Mouse (Mus musculus): ENCODE data around the gene AI597479. TPM values are rescaled to one million over a fixed set of nuclear protein-coding genes. Genes with fewer than 3 reads are reported as not detected.

AI597479 gene
- total and polyA plus RNA-seq, 3 experiments, result 3.2 to 45.8 (median 31.8) TPM

- ATAC-seq (ENCODE audit: extremely low read depth, insufficient number of reproducible peaks, low FRiP score, poor library complexity, severe bottlenecking), result no peak
- peaks cover 81% of the 10 kb centered on the region for H3K36me3 ChIP-seq (replicated peaks)
- H3K9me3 ChIP-seq (replicated peaks), result no peaks in the 10 kb centered on the region
- no peaks in the 10 kb centered on the region for H3K27me3 ChIP-seq (ENCODE audit: insufficient read depth, low read length)
- TF ChIP-seq CTCF (IDR thresholded peaks at IDR 0.05; ENCODE audit: low read depth, low read length) (no peak), GATA2 (IDR thresholded peaks at IDR 0.05; ENCODE audit: borderline replicate concordance, low read depth, low read length) (no peak), GATA1 (IDR thresholded peaks at IDR 0.05; ENCODE audit: borderline replicate concordance, low read length) (no peak), POLR2AphosphoS5 (IDR thresholded peaks at IDR 0.05; ENCODE audit: insufficient replicate concordance, low read depth, low read length) (no peak), TAL1 (conservative IDR thresholded peaks at IDR 0.05; ENCODE audit: low read depth, low read length) (no peak)
- no peak for DNase-seq (ENCODE audit: low spot score)
- H3K4me1 ChIP-seq (ENCODE audit: insufficient read depth, low read depth, low read length), result peaks cover 12% of the 10 kb centered on the region
- H3K4me3 ChIP-seq (ENCODE audit: low read depth, low read length), result no peak overlapping the region
These were observed 26.5 kb upstream of the AI597479 start for GRCm38 (mm10) chr1:43072028-43072427.

- DNase-seq (ENCODE audit: low spot score) (no peak), ATAC-seq (ENCODE audit: extremely low read depth, insufficient number of reproducible peaks, low FRiP score, poor library complexity, severe bottlenecking) (no peak)
- Histone ChIP-seq H3K36me3 (replicated peaks) (peaks cover 81% of the 10 kb centered on the region), H3K27me3 (ENCODE audit: insufficient read depth, low read length) (no peaks in the 10 kb centered on the region), H3K4me3 (ENCODE audit: low read depth, low read length) (no peak overlapping the region), H3K9me3 (replicated peaks) (no peaks in the 10 kb centered on the region), H3K4me1 (ENCODE audit: insufficient read depth, low read depth, low read length) (peaks cover 12% of the 10 kb centered on the region)
- no peak for TF ChIP-seq CTCF (IDR thresholded peaks at IDR 0.05; ENCODE audit: low read depth, low read length)
- no peak for TF ChIP-seq GATA2 (IDR thresholded peaks at IDR 0.05; ENCODE audit: borderline replicate concordance, low read depth, low read length)
- no peak for TF ChIP-seq GATA1 (IDR thresholded peaks at IDR 0.05; ENCODE audit: borderline replicate concordance, low read length)
- TF ChIP-seq TAL1 (conservative IDR thresholded peaks at IDR 0.05; ENCODE audit: low read depth, low read length), result no peak
- no peak for TF ChIP-seq POLR2AphosphoS5 (IDR thresholded peaks at IDR 0.05; ENCODE audit: insufficient replicate concordance, low read depth, low read length)
These were observed 25.9 kb upstream of the AI597479 start for GRCm38 (mm10) chr1:43072561-43072960.

GRCm38 (mm10) chr1:43074791-43075190 is 23.7 kb upstream of the AI597479 start:
- H3K9me3 ChIP-seq (replicated peaks), result no peaks in the 10 kb centered on the region
- no peak for TF ChIP-seq TAL1 (conservative IDR thresholded peaks at IDR 0.05; ENCODE audit: low read depth, low read length)
- no peak for TF ChIP-seq POLR2AphosphoS5 (IDR thresholded peaks at IDR 0.05; ENCODE audit: insufficient replicate concordance, low read depth, low read length)
- DNase-seq (ENCODE audit: low spot score) (no peak), ATAC-seq (ENCODE audit: extremely low read depth, insufficient number of reproducible peaks, low FRiP score, poor library complexity, severe bottlenecking) (no peak)
- H3K4me1 ChIP-seq (ENCODE audit: insufficient read depth, low read depth, low read length), result peaks cover 15% of the 10 kb centered on the region
- peaks cover 78% of the 10 kb centered on the region for H3K36me3 ChIP-seq (replicated peaks)
- H3K4me3 ChIP-seq (ENCODE audit: low read depth, low read length), result no peak overlapping the region
- no peaks in the 10 kb centered on the region for H3K27me3 ChIP-seq (ENCODE audit: insufficient read depth, low read length)

GRCm38 (mm10) chr1:43078124-43078523 is 20.4 kb upstream of the AI597479 start:
- no peak for ATAC-seq (ENCODE audit: extremely low read depth, insufficient number of reproducible peaks, low FRiP score, poor library complexity, severe bottlenecking)
- H3K4me1 ChIP-seq (ENCODE audit: insufficient read depth, low read depth, low read length), result peaks cover 8% of the 10 kb centered on the region

GRCm38 (mm10) chr1:43082946-43083345 is 15.6 kb upstream of the AI597479 start:
- H3K9me3 ChIP-seq (replicated peaks), result peaks cover 4% of the 10 kb centered on the region
- no peaks in the 10 kb centered on the region for H3K27me3 ChIP-seq (ENCODE audit: insufficient read depth, low read length)
- H3K4me1 ChIP-seq (ENCODE audit: insufficient read depth, low read depth, low read length), result peaks cover 8% of the 10 kb centered on the region
- TF ChIP-seq GATA2 (IDR thresholded peaks at IDR 0.05; ENCODE audit: borderline replicate concordance, low read depth, low read length) (no peak), GATA1 (IDR thresholded peaks at IDR 0.05; ENCODE audit: borderline replicate concordance, low read length) (no peak), POLR2AphosphoS5 (IDR thresholded peaks at IDR 0.05; ENCODE audit: insufficient replicate concordance, low read depth, low read length) (no peak), CTCF (IDR thresholded peaks at IDR 0.05; ENCODE audit: low read depth, low read length) (no peak)
- DNase-seq (ENCODE audit: low spot score), result no peak
- ATAC-seq (ENCODE audit: extremely low read depth, insufficient number of reproducible peaks, low FRiP score, poor library complexity, severe bottlenecking), result no peak
- H3K36me3 ChIP-seq (replicated peaks), result peaks cover 41% of the 10 kb centered on the region
- no peak overlapping the region for H3K4me3 ChIP-seq (ENCODE audit: low read depth, low read length)

More at GRCm38 (mm10) chr1:43078124-43078523, 20.4 kb upstream of the AI597479 start:
- H3K36me3 ChIP-seq (replicated peaks), result peaks cover 54% of the 10 kb centered on the region
- no peak overlapping the region for H3K4me3 ChIP-seq (ENCODE audit: low read depth, low read length)
- no peak for DNase-seq (ENCODE audit: low spot score)
- TF ChIP-seq GATA2 (IDR thresholded peaks at IDR 0.05; ENCODE audit: borderline replicate concordance, low read depth, low read length) (no peak), CTCF (IDR thresholded peaks at IDR 0.05; ENCODE audit: low read depth, low read length) (no peak), POLR2AphosphoS5 (IDR thresholded peaks at IDR 0.05; ENCODE audit: insufficient replicate concordance, low read depth, low read length) (no peak), TAL1 (conservative IDR thresholded peaks at IDR 0.05; ENCODE audit: low read depth, low read length) (no peak), GATA1 (IDR thresholded peaks at IDR 0.05; ENCODE audit: borderline replicate concordance, low read length) (no peak)
- no peaks in the 10 kb centered on the region for H3K9me3 ChIP-seq (replicated peaks)
- H3K27me3 ChIP-seq (ENCODE audit: insufficient read depth, low read length), result no peaks in the 10 kb centered on the region

GRCm38 (mm10) chr1:43090418-43090817 is 8.1 kb upstream of the AI597479 start:
- TF ChIP-seq TAL1 (conservative IDR thresholded peaks at IDR 0.05; ENCODE audit: low read depth, low read length), result no peak
- no peak for TF ChIP-seq GATA1 (IDR thresholded peaks at IDR 0.05; ENCODE audit: borderline replicate concordance, low read length)
- no peak for TF ChIP-seq GATA2 (IDR thresholded peaks at IDR 0.05; ENCODE audit: borderline replicate concordance, low read depth, low read length)
- no peak for ATAC-seq (ENCODE audit: extremely low read depth, insufficient number of reproducible peaks, low FRiP score, poor library complexity, severe bottlenecking)

More at GRCm38 (mm10) chr1:43090418-43090817, 8.1 kb upstream of the AI597479 start:
- Histone ChIP-seq H3K9me3 (replicated peaks) (no peaks in the 10 kb centered on the region), H3K4me3 (ENCODE audit: low read depth, low read length) (no peak overlapping the region), H3K4me1 (ENCODE audit: insufficient read depth, low read depth, low read length) (peaks cover 29% of the 10 kb centered on the region), H3K36me3 (replicated peaks) (peaks cover 43% of the 10 kb centered on the region), H3K27me3 (ENCODE audit: insufficient read depth, low read length) (no peaks in the 10 kb centered on the region)
- DNase-seq (ENCODE audit: low spot score), result no peak

Data from G1E (cell line).